Comparison of ENCODE assay signal across 8 mouse cellular contexts in the genomic region with DNA sequence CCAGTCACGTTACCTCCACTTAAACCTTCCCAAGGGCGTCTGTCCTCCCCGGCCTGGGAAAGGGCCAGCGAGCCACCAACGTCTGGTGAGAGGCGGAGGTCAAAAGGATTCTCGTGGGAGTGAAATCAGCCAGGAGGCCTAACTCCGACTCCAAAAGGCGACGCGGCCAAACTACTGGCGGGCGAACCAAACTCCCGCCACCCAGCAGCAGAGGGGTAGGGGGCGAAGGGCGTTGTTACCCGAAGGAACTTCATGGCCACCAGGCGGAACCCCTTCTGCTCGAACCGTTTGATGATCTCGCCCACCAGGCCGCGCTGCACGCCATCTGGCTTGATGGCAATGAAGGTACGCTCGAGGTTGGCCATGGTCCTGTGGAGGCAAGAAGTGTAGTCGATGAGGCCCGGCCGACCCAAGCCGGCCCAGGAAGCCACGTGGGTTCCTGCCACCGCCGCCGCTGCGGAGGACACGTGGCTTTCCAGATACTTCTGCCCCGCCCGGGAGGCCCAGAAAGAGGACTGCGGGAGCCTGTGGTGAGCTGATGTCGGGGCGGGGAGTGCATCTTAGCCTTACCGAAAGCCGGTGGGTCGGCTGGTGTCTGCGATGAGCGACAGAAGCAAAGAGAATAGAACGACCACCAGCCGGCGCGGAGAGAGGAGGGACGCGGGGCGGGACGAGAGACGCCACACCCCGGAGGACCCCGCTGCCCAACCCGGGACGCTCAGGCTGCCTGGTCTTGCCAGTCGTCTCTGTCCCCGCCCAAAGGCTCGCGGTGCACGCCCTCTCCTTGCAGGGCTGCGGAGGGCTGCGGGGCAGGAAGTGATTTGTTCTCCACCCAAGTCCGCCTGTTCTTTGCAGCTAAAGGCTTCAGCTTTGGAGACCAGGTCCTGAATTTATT. TPM values are rescaled to one million over a fixed set of nuclear protein-coding genes. Genes with fewer than 3 reads are reported as not detected.
DNase-seq lines count a peak whose midpoint lies in the region; ATAC-seq and TF ChIP-seq lines count a peak whose summit lies in the region.

No protein-coding gene starts in this region.

- peak overlapping the region; percentile 74 for H3K4me2 ChIP-seq in embryonic facial prominence, embryonic 15.5 days (replicated peaks)
- peak overlapping the region; percentile 89 for H3K4me2 ChIP-seq in kidney, embryonic 14.5 days (replicated peaks; ENCODE audit: low read depth, low read length)
- H3K4me2 ChIP-seq in limb, embryonic 14.5 days (replicated peaks; ENCODE audit: low read depth, low read length, severe bottlenecking) = peak overlapping the region; percentile 77
- H3K4me2 ChIP-seq in midbrain, embryonic 16.5 days (ENCODE audit: low read length) = peak overlapping the region; percentile 94

- TF ChIP-seq CTCF in bone marrow macrophage, adult 2 months (IDR thresholded peaks at IDR 0.05; ENCODE audit: low read depth, low read length) = no peak

- H3K4me1 ChIP-seq in bone marrow macrophage, adult 2 months (ENCODE audit: control insufficient read depth, insufficient read depth, low read length) = peaks cover 16% of the 10 kb centered on the region
- peaks cover 34% of the 10 kb centered on the region for H3K4me1 ChIP-seq in embryonic facial prominence, embryonic 15.5 days
- peaks cover 27% of the 10 kb centered on the region; the same call in 1 of the 2 replicates for H3K4me1 ChIP-seq in kidney, embryonic 14.5 days (ENCODE audit: control insufficient read depth, insufficient read depth, low read length)
- H3K4me1 ChIP-seq in limb, embryonic 14.5 days (ENCODE audit: control insufficient read depth, insufficient read depth, low read length) = peaks cover 19% of the 10 kb centered on the region; the same call in 1 of the 2 replicates
- H3K4me1 ChIP-seq in midbrain, embryonic 16.5 days (ENCODE audit: control insufficient read depth, insufficient read depth, low read length) = peaks cover 14% of the 10 kb centered on the region

- peak overlapping the region; percentile 52 for H3K9ac ChIP-seq in embryonic facial prominence, embryonic 15.5 days
- peak overlapping the region; percentile 81 for H3K9ac ChIP-seq in kidney, embryonic 14.5 days (ENCODE audit: low read depth, low read length)
- H3K9ac ChIP-seq in limb, embryonic 14.5 days (ENCODE audit: low read depth, low read length, severe bottlenecking) = peak overlapping the region; percentile 71
- H3K9ac ChIP-seq in midbrain, embryonic 16.5 days (ENCODE audit: low read depth, low read length) = peak overlapping the region; percentile 82

- peaks cover 52% of the 10 kb centered on the region for H3K36me3 ChIP-seq in embryonic facial prominence, embryonic 15.5 days
- peaks cover 53% of the 10 kb centered on the region for H3K36me3 ChIP-seq in kidney, embryonic 14.5 days (ENCODE audit: control insufficient read depth, insufficient read depth, low read length)
- H3K36me3 ChIP-seq in limb, embryonic 14.5 days (ENCODE audit: control insufficient read depth, insufficient read depth, low read length) = peaks cover 67% of the 10 kb centered on the region
- peaks cover 17% of the 10 kb centered on the region for H3K36me3 ChIP-seq in midbrain, embryonic 16.5 days (ENCODE audit: control insufficient read depth, insufficient read depth, low read length)

- ATAC-seq in embryonic facial prominence, embryonic 15.5 days (ENCODE audit: insufficient number of reproducible peaks, low FRiP score, low TSS enrichment, low read depth) = peak; percentile 97
- ATAC-seq in kidney, embryonic 14.5 days (ENCODE audit: low FRiP score, low TSS enrichment) = peak; percentile 96
- ATAC-seq in limb, embryonic 14.5 days (ENCODE audit: low FRiP score, low read depth) = peak; percentile 97
- ATAC-seq in midbrain, embryonic 16.5 days = peak; percentile 95

- no peaks in the 10 kb centered on the region for H3K27me3 ChIP-seq in embryonic facial prominence, embryonic 15.5 days
- H3K27me3 ChIP-seq in kidney, embryonic 14.5 days (ENCODE audit: control insufficient read depth, insufficient read depth, low read length) = no peaks in the 10 kb centered on the region
- no peaks in the 10 kb centered on the region for H3K27me3 ChIP-seq in limb, embryonic 14.5 days (ENCODE audit: control insufficient read depth, insufficient read depth, low read length)
- no peaks in the 10 kb centered on the region for H3K27me3 ChIP-seq in midbrain, embryonic 16.5 days (ENCODE audit: control insufficient read depth, insufficient read depth, low read depth, low read length)

- under 1% methylated on average over 67 of the region's 67 CpGs for WGBS in embryonic facial prominence, embryonic 15.5 days
- under 1% methylated on average over 64 of the region's 67 CpGs for WGBS in kidney, embryonic 14.5 days
- under 1% methylated on average over 58 of the region's 67 CpGs for WGBS in limb, embryonic 14.5 days
- WGBS in midbrain, embryonic 16.5 days = under 1% methylated on average over 60 of the region's 67 CpGs

- no peaks in the 10 kb centered on the region for H3K9me3 ChIP-seq in embryonic facial prominence, embryonic 15.5 days (replicated peaks)
- no peaks in the 10 kb centered on the region for H3K9me3 ChIP-seq in kidney, embryonic 14.5 days (ENCODE audit: control insufficient read depth, low read length)
- no peaks in the 10 kb centered on the region for H3K9me3 ChIP-seq in limb, embryonic 14.5 days (ENCODE audit: control insufficient read depth, low read length)
- no peaks in the 10 kb centered on the region for H3K9me3 ChIP-seq in midbrain, embryonic 16.5 days (replicated peaks; ENCODE audit: control insufficient read depth, low read length, poor library complexity, severe bottlenecking)

- no peak for TF ChIP-seq POLR2A in bone marrow macrophage, adult 2 months (IDR thresholded peaks at IDR 0.05; ENCODE audit: borderline replicate concordance, low read depth, low read length)
- no peak for TF ChIP-seq POLR2A in limb, embryonic 14.5 days (IDR thresholded peaks at IDR 0.05; ENCODE audit: borderline replicate concordance, extremely low read depth, insufficient read depth, insufficient read length)

- DNase-seq in B cell, adult 2 months = peak; percentile 92 to 94
- DNase-seq in heart, adult 9 months (ENCODE audit: low spot score in 2 of 2) = peak; percentile 94
- DNase-seq in limb, embryonic 14.5 days (ENCODE audit: low spot score) = peak; percentile 95
- peak; percentile 73 to 90 for DNase-seq in spleen, postnatal 10 days (ENCODE audit: low spot score in 2 of 2)

- peak overlapping the region; percentile 84 for H3K4me3 ChIP-seq in bone marrow macrophage, adult 2 months (ENCODE audit: insufficient read depth, low read length)
- H3K4me3 ChIP-seq in embryonic facial prominence, embryonic 15.5 days (replicated peaks) = peak overlapping the region; percentile 80
- peak overlapping the region; percentile 75 for H3K4me3 ChIP-seq in kidney, embryonic 14.5 days (ENCODE audit: low read length)
- H3K4me3 ChIP-seq in limb, embryonic 14.5 days (replicated peaks; ENCODE audit: low read length) = peak overlapping the region; percentile 51
- H3K4me3 ChIP-seq in midbrain, embryonic 16.5 days (ENCODE audit: low read depth, low read length) = peak overlapping the region; percentile 62

- H3K27ac ChIP-seq in bone marrow macrophage, adult 2 months (ENCODE audit: insufficient read depth, low read depth, low read length) = peak overlapping the region; percentile 84
- peak overlapping the region; percentile 93 for H3K27ac ChIP-seq in embryonic facial prominence, embryonic 15.5 days (replicated peaks)
- H3K27ac ChIP-seq in kidney, embryonic 14.5 days (ENCODE audit: low read depth, low read length) = peak overlapping the region; percentile 90
- peak overlapping the region; percentile 75 for H3K27ac ChIP-seq in limb, embryonic 14.5 days (replicated peaks; ENCODE audit: low read depth, low read length)
- peak overlapping the region; percentile 82 for H3K27ac ChIP-seq in midbrain, embryonic 16.5 days (ENCODE audit: low read length)

RNA-seq across cellular contexts. Expression of a gene that starts 0.6 kb away (rescaled TPM):
- 171 and 184 TPM in 2 replicates for polyA plus RNA-seq in bone marrow macrophage, adult 2 months (2012; ENCODE audit: insufficient read depth, insufficient read length, missing spikeins)
- 297 and 323 TPM in 2 replicates for polyA plus RNA-seq in embryonic facial prominence, embryonic 15.5 days (2015; fragmentation: Nextera tagmentation; extraction: Ambion mirVana)
- polyA plus RNA-seq in kidney, embryonic 14.5 days (2014; fragmentation: Nextera tagmentation; extraction: Ambion mirVana) = 271 and 274 TPM in 2 replicates
- polyA plus RNA-seq in limb, embryonic 14.5 days (2012; rRNA removed) = 411 and 434 TPM in 2 replicates
- 334 and 389 TPM in 2 replicates for polyA plus RNA-seq in limb, embryonic 14.5 days (2014; fragmentation: Nextera tagmentation; extraction: Ambion mirVana)
- 85.5 and 102 TPM in 2 replicates for polyA plus RNA-seq in midbrain, embryonic 16.5 days (2015; fragmentation: Nextera tagmentation; extraction: Ambion mirVana)

RNA-seq across cellular contexts. Expression of a gene that starts 12.6 kb away (rescaled TPM):
- polyA plus RNA-seq in bone marrow macrophage, adult 2 months (2012; ENCODE audit: insufficient read depth, insufficient read length, missing spikeins) = 49.0 and 57.1 TPM in 2 replicates
- polyA plus RNA-seq in embryonic facial prominence, embryonic 15.5 days (2015; fragmentation: Nextera tagmentation; extraction: Ambion mirVana) = 322 TPM in 2 replicates
- polyA plus RNA-seq in kidney, embryonic 14.5 days (2014; fragmentation: Nextera tagmentation; extraction: Ambion mirVana) = 458 and 601 TPM in 2 replicates
- polyA plus RNA-seq in limb, embryonic 14.5 days (2012; rRNA removed) = 55.1 and 122 TPM in 2 replicates
- polyA plus RNA-seq in limb, embryonic 14.5 days (2014; fragmentation: Nextera tagmentation; extraction: Ambion mirVana) = 345 and 365 TPM in 2 replicates
- polyA plus RNA-seq in midbrain, embryonic 16.5 days (2015; fragmentation: Nextera tagmentation; extraction: Ambion mirVana) = 314 and 329 TPM in 2 replicates

RNA-seq across cellular contexts. Expression of a gene that starts 12.8 kb away (rescaled TPM):
- polyA plus RNA-seq in bone marrow macrophage, adult 2 months (2012; ENCODE audit: insufficient read depth, insufficient read length, missing spikeins) = 14.4 and 23.0 TPM in 2 replicates
- polyA plus RNA-seq in embryonic facial prominence, embryonic 15.5 days (2015; fragmentation: Nextera tagmentation; extraction: Ambion mirVana) = 107 and 127 TPM in 2 replicates
- 211 and 282 TPM in 2 replicates for polyA plus RNA-seq in kidney, embryonic 14.5 days (2014; fragmentation: Nextera tagmentation; extraction: Ambion mirVana)
- 152 and 159 TPM in 2 replicates for polyA plus RNA-seq in limb, embryonic 14.5 days (2012; rRNA removed)
- polyA plus RNA-seq in limb, embryonic 14.5 days (2014; fragmentation: Nextera tagmentation; extraction: Ambion mirVana) = 144 and 151 TPM in 2 replicates
- 426 and 443 TPM in 2 replicates for polyA plus RNA-seq in midbrain, embryonic 16.5 days (2015; fragmentation: Nextera tagmentation; extraction: Ambion mirVana)

RNA-seq across cellular contexts. Expression of a gene that starts 40.4 kb away (rescaled TPM):
- 62.3 and 62.4 TPM in 2 replicates for polyA plus RNA-seq in bone marrow macrophage, adult 2 months (2012; ENCODE audit: insufficient read depth, insufficient read length, missing spikeins)
- 43.4 and 51.5 TPM in 2 replicates for polyA plus RNA-seq in embryonic facial prominence, embryonic 15.5 days (2015; fragmentation: Nextera tagmentation; extraction: Ambion mirVana)
- 45.6 and 55.1 TPM in 2 replicates for polyA plus RNA-seq in kidney, embryonic 14.5 days (2014; fragmentation: Nextera tagmentation; extraction: Ambion mirVana)
- polyA plus RNA-seq in limb, embryonic 14.5 days (2012; rRNA removed) = 52.8 and 56.3 TPM in 2 replicates
- 64.6 and 75.4 TPM in 2 replicates for polyA plus RNA-seq in limb, embryonic 14.5 days (2014; fragmentation: Nextera tagmentation; extraction: Ambion mirVana)
- polyA plus RNA-seq in midbrain, embryonic 16.5 days (2015; fragmentation: Nextera tagmentation; extraction: Ambion mirVana) = 82.7 and 92.9 TPM in 2 replicates

Comparison
In these comparisons a context has a peak if more than half of its experiments do, and no peak if none do; other contexts are left out.
1. Peak in every context shown above with its lines: DNase-seq, ATAC-seq, H3K4me3 ChIP-seq and H3K27ac ChIP-seq.